Mouse (Mus musculus) hindbrain, embryonic 12.5 days (tissue): Measurements from ENCODE around the gene Hpcal4. TPM values are rescaled to one million over a fixed set of nuclear protein-coding genes. Genes with fewer than 3 reads are reported as not detected.
"Not testable (repeated sequence)": the region's sequence is repeated elsewhere in the genome, so short reads cannot be mapped to it uniquely, and the experiment has no call there.

Source experiments
- ATAC-seq: fragments of 200-750 bp; cut with Nextera tagmentation; 2 replicates; pipeline ENCODE4 v1.8.0; 2017; ENCODE audit warnings: moderate TSS enrichment; ENCODE audit not compliant: low FRiP score
- H3K27ac ChIP-seq: fragments of 300-500 bp; sonication (generic); 2 replicates; pipeline ENCODE4 v1.5.1; 2016; ENCODE audit warnings: mild to moderate bottlenecking
- H3K27me3 ChIP-seq: fragments of 300-500 bp; sonication (generic); 2 replicates; pipeline ENCODE4 v1.6.1; 2016; ENCODE audit warnings: mild to moderate bottlenecking
- H3K36me3 ChIP-seq: fragments of 300-500 bp; sonication (generic); 2 replicates; pipeline ENCODE4 v1.6.1; 2016; ENCODE audit warnings: mild to moderate bottlenecking
- H3K4me1 ChIP-seq: fragments of 300-500 bp; sonication (generic); 2 replicates; pipeline ENCODE4 v1.6.1; 2016
- H3K4me2 ChIP-seq: fragments of 300-500 bp; sonication (generic); replicated peaks from 2 replicates; pipeline ENCODE4 v1.6.1; 2016; ENCODE audit warnings: mild to moderate bottlenecking
- H3K4me3 ChIP-seq: fragments of 300-500 bp; sonication (generic); 2 replicates; pipeline ENCODE4 v1.5.1; 2016; ENCODE audit warnings: mild to moderate bottlenecking
- H3K9ac ChIP-seq: fragments of 300-500 bp; sonication (generic); 2 replicates; pipeline ENCODE4 v1.6.1; 2016; ENCODE audit warnings: mild to moderate bottlenecking, moderate library complexity
- H3K9me3 ChIP-seq: fragments of 300-500 bp; sonication (generic); replicated peaks from 2 replicates; pipeline ENCODE4 v1.6.1; 2016; ENCODE audit warnings: mild to moderate bottlenecking
- WGBS: fragments of 180-500 bp; shearing (Covaris S2); methylation state at CpG from one replicate; pipeline ENCODE4 v1.1.7; 2016; 5-methylcytosine and 5-hydroxymethylcytosine counted together
- polyA plus RNA-seq: library from polyadenylated mRNA; unstranded; fragments of >200 nt; fragmentation: Nextera tagmentation; extraction: Ambion mirVana; gene quantifications from 2 replicates; pipeline ENCODE4 v1.2.1, GENCODE M21; 2016

The Hpcal4 gene
- polyA plus RNA-seq, result 2.7 and 3.7 TPM in 2 replicates

DNA sequence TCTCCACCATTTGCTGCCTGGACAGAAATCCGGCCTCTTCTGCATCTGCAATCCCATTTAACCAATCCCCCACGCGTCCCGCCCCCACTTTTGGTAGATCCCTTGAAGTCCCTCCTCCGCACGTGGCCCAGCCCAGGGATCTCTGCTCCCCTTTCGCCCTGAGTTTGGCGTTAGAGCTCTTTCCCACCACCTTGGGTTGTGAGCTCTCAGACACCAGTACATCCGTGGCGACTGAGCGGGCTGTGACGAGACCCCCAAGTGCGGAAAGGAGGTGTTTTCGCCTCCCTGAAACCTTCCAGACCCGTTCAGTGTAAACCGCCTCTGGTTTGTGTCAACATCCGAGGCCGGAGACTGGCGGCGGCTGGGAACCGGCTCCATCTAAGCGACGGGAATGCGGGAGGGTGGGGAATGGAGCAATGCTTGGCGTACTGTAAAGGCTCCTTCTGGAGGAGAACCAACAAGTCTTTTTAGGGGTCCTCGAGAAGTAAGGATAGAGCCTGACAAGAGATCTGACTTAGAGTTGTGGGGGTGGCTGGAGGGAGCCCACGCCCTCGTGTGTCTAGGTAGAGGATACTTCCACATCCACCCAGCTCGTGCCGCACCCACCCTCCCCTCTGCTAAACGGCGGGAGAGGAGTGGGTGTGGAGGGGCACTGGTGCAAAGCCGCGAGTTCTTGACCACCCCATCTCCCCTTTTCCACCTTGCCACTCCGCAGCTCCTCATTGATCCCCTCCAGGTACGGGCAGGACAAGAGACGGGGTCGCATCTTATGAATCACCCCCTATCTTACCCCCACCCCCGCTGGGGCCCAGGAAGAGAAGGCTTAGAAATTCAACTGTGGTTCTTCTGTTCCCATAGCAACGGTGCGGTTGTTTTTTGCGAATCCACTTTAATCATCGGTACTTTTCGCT is at the start of gene Hpcal4:
Hpcal4 (plus strand) TSS at position 900 of the 911 bp plus-strand sequence.
- Histone ChIP-seq H3K36me3 (no peaks in the 10 kb centered on the region), H3K4me2 (peak within 1 kb of the TSS; percentile 79), H3K4me1 (peaks cover 13% of the 10 kb centered on the region), H3K27me3 (peaks cover 77% of the 10 kb centered on the region), H3K9ac (peak within 1 kb of the TSS; percentile 60; the same call in 1 of the 2 replicates), H3K4me3 (peak within 1 kb of the TSS; percentile 45), H3K9me3 (no peaks in the 10 kb centered on the region), H3K27ac (peak within 1 kb of the TSS; percentile 31; the same call in 1 of the 2 replicates)
- ATAC-seq, result peak; percentile 67
- WGBS, result under 1% methylated on average over 44 of the region's 44 CpGs

DNA sequence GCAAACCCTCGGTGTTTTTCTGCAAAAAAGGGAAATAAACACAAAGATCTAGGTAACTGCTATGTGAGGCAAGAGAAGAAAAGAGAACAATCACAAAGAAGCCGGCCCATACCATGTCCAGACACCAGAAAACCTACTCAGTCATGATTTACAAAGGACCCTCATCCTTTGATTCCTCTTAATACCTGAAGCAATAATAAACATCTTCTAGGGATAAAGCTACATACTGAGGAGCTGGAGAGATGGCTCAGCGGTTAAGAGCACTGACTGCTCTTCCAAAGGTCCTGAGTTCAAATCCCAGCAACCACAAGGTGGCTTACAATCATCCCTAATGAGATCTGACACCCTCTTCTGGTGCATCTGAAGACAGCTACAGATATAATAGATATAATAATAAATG is 45.5 kb upstream of the Hpcal4 start:
- 88% methylated on average over 3 of the region's 3 CpGs for WGBS
- H3K9ac ChIP-seq, result no peak overlapping the region
- no peak overlapping the region for H3K4me3 ChIP-seq
- H3K36me3 ChIP-seq, result peaks cover 33% of the 10 kb centered on the region
- peaks cover 6% of the 10 kb centered on the region for H3K27me3 ChIP-seq
- no peak overlapping the region for H3K4me2 ChIP-seq
- no peak for ATAC-seq
- no peaks in the 10 kb centered on the region for H3K9me3 ChIP-seq
- peaks cover 15% of the 10 kb centered on the region for H3K4me1 ChIP-seq
- no peak overlapping the region for H3K27ac ChIP-seq

DNA sequence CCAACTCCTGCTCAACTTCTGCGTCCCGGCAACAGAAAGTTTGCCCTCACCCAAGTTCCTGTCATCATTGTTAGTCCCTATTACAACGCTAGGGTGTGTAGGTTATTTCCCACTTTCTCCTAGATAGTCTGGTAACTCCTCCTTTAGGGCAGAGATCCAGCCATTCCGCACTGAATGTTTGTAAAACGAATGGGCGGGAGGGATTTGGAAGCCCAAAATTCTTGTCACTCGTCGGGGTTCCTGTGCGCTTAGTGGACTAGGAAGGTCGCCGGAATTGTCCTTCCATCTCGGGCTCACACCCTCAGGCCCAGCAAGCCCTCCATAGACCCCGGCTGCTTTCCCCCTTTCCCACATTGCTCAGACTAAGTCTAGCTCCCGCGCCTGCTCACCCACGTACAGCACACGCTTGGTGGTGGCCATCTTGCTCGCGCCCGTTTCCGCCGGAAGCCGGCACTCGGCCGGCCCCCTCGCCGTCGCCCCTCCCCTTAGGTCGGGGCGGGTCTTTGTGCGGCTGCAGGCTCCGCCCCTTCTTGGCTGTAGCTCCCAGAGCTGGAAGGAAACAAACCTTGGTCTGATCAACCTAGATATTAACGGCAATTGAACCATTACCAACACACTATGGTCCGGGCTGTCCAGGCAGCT is 43.4 kb upstream of the Hpcal4 start, which contains the start of gene Ppie:
Ppie (minus strand) TSS at position 439 of the 642 bp plus-strand sequence.
- H3K4me1 ChIP-seq, result peaks cover 15% of the 10 kb centered on the region
- H3K4me2 ChIP-seq, result peak within 1 kb of the TSS; percentile 88
- under 1% methylated on average over 34 of the region's 34 CpGs for WGBS
- H3K27me3 ChIP-seq, result peaks cover 6% of the 10 kb centered on the region
- H3K36me3 ChIP-seq, result peaks cover 18% of the 10 kb centered on the region
- peak within 1 kb of the TSS; percentile 71 for H3K9ac ChIP-seq
- ATAC-seq, result peak; percentile 94
- H3K9me3 ChIP-seq, result no peaks in the 10 kb centered on the region
- peak within 1 kb of the TSS; percentile 65 for H3K4me3 ChIP-seq
- H3K27ac ChIP-seq, result peak within 1 kb of the TSS; percentile 75

DNA sequence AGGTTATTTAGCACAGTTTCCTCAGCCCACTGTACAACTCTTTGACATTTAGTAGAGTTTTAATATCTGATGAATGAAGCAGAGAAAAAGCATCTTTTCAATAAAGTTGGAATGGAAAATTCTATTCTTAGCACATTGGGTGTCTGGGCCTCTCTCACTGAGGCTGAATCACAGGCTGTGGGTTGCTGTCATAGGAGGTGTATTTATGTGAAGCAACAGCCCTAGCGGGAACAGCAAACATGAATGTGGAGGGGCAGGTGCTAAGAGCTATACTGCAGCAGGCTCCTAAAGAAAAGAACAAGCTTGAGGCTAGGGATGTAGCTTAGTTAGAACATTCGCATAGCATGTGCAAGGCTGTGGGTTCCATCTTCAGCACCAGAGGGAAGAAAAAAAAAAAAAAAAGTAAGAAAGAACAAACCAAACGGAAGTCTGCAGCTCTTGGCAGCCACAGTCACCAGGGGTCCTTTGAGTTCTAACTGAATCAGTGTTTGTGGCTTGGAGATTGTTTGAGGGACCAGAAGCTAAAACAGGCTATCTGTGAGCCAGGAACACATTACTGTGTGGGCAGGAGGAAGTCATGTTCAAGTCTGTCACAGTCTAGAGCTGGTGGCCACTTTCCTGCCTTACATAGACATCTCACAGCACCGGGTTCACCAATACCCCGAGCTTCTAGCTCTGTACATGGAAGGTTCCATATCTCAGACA is 35.4 kb upstream of the Hpcal4 start:
- Histone ChIP-seq H3K27me3 (peaks cover 6% of the 10 kb centered on the region; the same call in 1 of the 2 replicates), H3K4me1 (no peaks in the 10 kb centered on the region), H3K36me3 (no peaks in the 10 kb centered on the region), H3K4me3 (no peak overlapping the region), H3K9ac (no peak overlapping the region), H3K9me3 (no peaks in the 10 kb centered on the region), H3K4me2 (no peak overlapping the region), H3K27ac (no peak overlapping the region)
- no peak for ATAC-seq
- 82% methylated on average over 5 of the region's 5 CpGs for WGBS

DNA sequence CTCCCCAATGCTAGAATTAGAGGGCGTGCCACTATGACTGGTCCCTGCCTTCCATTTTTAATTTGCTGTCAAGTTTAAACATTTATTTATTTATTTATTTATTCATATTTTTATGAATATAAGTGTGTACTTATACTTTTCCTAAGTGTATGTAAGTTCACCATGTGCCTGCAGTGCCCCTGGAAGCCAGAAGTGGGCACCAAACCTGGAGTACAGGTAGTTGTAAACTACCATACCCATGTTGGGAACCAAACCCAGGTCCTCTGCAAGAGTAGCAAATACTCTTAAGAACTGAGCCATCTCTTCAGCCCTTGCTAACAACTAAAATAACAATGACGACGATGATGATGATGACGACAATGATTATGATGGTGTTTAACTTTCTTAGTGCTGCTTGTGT is 31.0 kb upstream of the Hpcal4 start:
- ATAC-seq, result no peak
- WGBS, result 80% methylated on average over 4 of the region's 4 CpGs

DNA sequence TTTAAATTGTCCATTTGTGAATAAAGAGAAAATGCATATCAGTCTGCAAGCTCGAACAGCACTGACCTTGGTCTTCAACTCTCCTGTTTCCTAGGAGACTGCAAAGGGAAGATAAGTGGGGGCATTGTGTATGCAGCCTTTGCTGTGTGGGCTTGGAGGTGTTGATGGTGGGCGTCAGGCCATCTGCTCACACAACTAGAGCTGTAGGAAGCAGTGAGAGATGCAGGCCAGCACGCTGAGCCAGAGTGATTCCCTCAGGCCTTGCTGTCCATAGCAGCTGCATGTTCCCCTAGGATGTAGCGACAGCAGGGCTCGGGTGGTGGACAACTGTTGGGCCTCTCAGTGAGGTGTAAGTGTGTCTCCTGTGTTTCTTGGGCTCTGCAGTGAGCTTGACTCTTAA is 30.1 kb upstream of the Hpcal4 start:
- WGBS, result 49% methylated on average over 5 of the region's 5 CpGs
- H3K36me3 ChIP-seq, result no peaks in the 10 kb centered on the region
- no peak overlapping the region for H3K9ac ChIP-seq
- H3K27ac ChIP-seq, result no peak overlapping the region
- H3K4me2 ChIP-seq, result no peak overlapping the region
- no peak for ATAC-seq
- peaks cover 2% of the 10 kb centered on the region; the same call in 1 of the 2 replicates for H3K27me3 ChIP-seq
- no peaks in the 10 kb centered on the region for H3K4me1 ChIP-seq
- H3K9me3 ChIP-seq, result no peaks in the 10 kb centered on the region
- H3K4me3 ChIP-seq, result no peak overlapping the region

More for the DNA sequence above, 31.0 kb upstream of the Hpcal4 start:
- H3K4me3 ChIP-seq, result no peak overlapping the region
- no peak overlapping the region for H3K4me2 ChIP-seq
- no peaks in the 10 kb centered on the region for H3K36me3 ChIP-seq
- H3K27me3 ChIP-seq, result peaks cover 2% of the 10 kb centered on the region; the same call in 1 of the 2 replicates
- no peak overlapping the region for H3K9ac ChIP-seq
- no peaks in the 10 kb centered on the region for H3K9me3 ChIP-seq
- no peaks in the 10 kb centered on the region for H3K4me1 ChIP-seq
- no peak overlapping the region for H3K27ac ChIP-seq

DNA sequence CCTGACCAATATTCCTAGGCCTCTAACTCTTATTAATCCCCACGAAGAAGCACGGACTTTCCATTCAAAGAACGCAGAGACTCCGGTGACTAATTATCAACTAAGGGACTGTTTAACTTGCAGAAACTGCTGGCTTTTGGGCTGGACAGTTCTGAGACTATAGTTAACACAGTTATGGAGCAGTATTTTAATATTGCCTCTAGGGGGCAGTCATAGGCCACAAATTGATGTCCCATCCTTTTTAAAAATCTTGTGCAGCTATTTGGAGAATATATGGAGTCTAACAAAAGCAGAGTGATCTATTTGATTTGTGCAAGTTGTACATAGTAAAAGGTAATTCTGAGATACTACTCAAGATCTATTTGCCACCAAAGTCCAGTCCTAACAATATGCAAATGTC is 28.0 kb upstream of the Hpcal4 start:
- H3K9me3 ChIP-seq, result no peaks in the 10 kb centered on the region
- no peak overlapping the region for H3K27ac ChIP-seq
- no peak for ATAC-seq
- WGBS, result 35% methylated on average over 4 of the region's 4 CpGs
- no peak overlapping the region for H3K4me2 ChIP-seq
- H3K4me3 ChIP-seq, result no peak overlapping the region
- H3K4me1 ChIP-seq, result no peaks in the 10 kb centered on the region
- peaks cover 2% of the 10 kb centered on the region; the same call in 1 of the 2 replicates for H3K27me3 ChIP-seq
- H3K36me3 ChIP-seq, result no peaks in the 10 kb centered on the region
- no peak overlapping the region for H3K9ac ChIP-seq

DNA sequence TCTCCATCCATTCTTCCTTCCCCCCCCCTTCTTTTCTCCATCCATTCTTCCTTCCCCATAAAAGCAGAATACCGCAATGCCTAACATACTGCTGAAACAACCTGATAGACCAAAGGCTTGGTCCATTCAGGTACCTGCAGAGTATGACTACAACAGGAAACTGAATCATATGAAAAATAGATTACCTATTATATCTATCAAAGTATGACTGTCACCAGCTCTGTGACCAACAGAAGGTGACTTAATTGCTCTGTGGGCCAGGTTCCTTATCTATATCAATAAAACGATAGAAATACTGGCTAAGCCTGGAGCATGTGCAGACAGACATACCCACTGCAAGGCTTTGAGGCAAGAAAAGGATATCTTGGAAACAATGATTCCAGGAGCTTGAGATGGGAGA is 27.6 kb upstream of the Hpcal4 start:
- Histone ChIP-seq H3K9ac (no peak overlapping the region), H3K4me1 (no peaks in the 10 kb centered on the region), H3K36me3 (no peaks in the 10 kb centered on the region), H3K9me3 (no peaks in the 10 kb centered on the region), H3K27me3 (peaks cover 2% of the 10 kb centered on the region; the same call in 1 of the 2 replicates), H3K27ac (no peak overlapping the region), H3K4me2 (no peak overlapping the region), H3K4me3 (no peak overlapping the region)
- 75% methylated on average over 2 of the region's 2 CpGs for WGBS
- no peak for ATAC-seq

DNA sequence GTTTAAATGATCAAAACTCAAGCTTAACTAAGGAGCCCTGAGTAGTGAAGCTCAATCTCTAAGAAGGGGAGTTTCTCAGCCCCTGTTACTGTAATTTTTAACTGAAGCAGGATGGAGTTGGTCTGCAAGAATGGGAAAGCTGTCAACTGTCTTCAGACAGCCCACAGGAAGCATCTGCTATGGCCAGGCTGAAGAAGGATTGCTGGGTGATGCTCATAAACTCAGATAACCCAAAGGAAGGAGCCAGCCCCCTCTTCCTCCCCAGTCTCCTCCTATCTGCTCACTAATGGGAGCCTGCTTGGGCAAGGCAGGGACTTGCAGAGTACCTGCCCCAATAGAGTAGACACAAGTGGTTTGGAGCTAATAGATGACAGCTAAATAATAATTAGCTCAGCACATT is 27.2 kb upstream of the Hpcal4 start:
- Histone ChIP-seq H3K4me3 (no peak overlapping the region), H3K9ac (no peak overlapping the region), H3K36me3 (no peaks in the 10 kb centered on the region), H3K9me3 (no peaks in the 10 kb centered on the region), H3K27ac (no peak overlapping the region), H3K4me2 (no peak overlapping the region), H3K27me3 (peaks cover 2% of the 10 kb centered on the region; the same call in 1 of the 2 replicates), H3K4me1 (no peaks in the 10 kb centered on the region)
- ATAC-seq, result no peak

DNA sequence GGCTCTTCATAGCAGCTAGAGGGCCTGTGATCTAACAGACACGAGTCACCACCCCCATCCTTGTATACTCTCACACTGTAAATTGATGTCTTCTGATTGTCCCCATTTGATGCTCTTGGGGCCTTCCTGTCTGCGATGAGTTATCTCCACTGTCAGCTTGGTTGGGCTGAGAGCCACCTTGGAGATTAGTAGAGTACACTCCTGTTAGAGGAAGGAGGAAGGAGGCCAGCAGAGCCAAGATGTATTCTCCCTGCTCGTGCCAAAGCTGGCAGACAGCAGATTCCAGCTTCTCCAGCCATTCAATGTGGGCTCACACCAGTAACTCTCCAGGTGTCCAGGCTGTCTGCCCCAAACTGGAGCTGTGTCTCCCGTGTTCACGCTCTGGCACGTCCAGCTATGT is 22.5 kb upstream of the Hpcal4 start:
- 86% methylated on average over 6 of the region's 6 CpGs for WGBS
- Histone ChIP-seq H3K36me3 (no peaks in the 10 kb centered on the region), H3K4me1 (peaks cover 3% of the 10 kb centered on the region), H3K9me3 (no peaks in the 10 kb centered on the region), H3K4me3 (no peak overlapping the region), H3K27me3 (no peaks in the 10 kb centered on the region; the same call in 1 of the 2 replicates), H3K27ac (no peak overlapping the region), H3K9ac (no peak overlapping the region), H3K4me2 (no peak overlapping the region)
- ATAC-seq, result no peak

DNA sequence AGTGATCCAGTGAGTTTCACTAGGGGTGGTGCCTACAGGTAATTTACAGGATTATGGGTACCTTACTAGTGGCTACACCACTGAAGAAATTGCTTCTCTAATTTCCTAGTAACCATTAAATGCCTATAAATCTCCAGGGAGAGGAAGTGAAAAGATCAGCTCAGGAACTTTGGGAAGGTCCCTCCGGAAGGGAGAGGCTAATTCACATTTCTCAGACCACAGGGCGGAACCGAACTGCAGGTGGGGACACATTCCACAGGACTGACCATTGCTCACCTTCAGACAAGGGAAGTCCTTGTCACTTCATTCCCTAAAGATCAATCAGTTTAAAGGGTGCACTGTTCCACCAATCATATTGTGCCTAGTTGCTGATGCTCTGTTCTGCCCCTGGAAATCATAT is 21.8 kb upstream of the Hpcal4 start:
- H3K27me3 ChIP-seq, H3K9ac ChIP-seq, H3K4me3 ChIP-seq, H3K4me2 ChIP-seq, H3K27ac ChIP-seq, ATAC-seq, H3K9me3 ChIP-seq, H3K4me1 ChIP-seq, H3K36me3 ChIP-seq: not testable (repeated sequence)
- WGBS, result 85% methylated on average over 3 of the region's 3 CpGs
